Mouse (Mus musculus): ENCODE measurements around the gene Cyp2j5. TPM values are rescaled to one million over a fixed set of nuclear protein-coding genes. Genes with fewer than 3 reads are reported as not detected.
A peak's percentile ranks its signal among the peaks of the same experiment; 100 is the strongest.

Gene Cyp2j5
- total RNA-seq (2021): not detected
- polyA plus RNA-seq (2012; rRNA removed): 0.15 TPM in 1 of 2 replicates, not detected in the other
- long read RNA-seq: 0 reads

DNA sequence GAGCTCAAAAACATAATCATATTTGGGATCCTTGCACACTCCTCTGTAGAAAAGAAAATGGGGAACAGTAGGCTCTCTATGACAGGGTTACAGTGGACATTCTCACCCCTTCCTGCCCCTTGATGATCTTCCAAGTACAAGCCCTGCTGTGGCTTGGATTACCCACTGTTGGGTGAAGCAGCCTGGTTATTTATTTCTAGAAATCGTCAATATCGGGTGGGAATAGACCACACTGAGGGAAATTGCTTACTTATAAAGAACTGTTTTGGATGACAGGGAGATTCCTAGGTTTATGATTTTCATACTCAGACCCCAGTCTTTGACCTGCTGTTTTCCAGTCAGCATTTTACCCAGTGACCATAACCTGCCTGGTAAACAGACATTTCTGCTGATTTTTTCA is at the start of gene Cyp2j5:
Gene Cyp2j5, minus strand, starts transcription at position 164 of the 400 bp plus-strand sequence.
- TF ChIP-seq EP300 (IDR thresholded peaks at IDR 0.05; ENCODE audit: insufficient read depth, low read depth, low read length) (no peak), POLR2A (IDR thresholded peaks at IDR 0.05; ENCODE audit: insufficient read depth, low read depth, low read length) (no peak), CTCF (IDR thresholded peaks at IDR 0.05) (no peak)
- Histone ChIP-seq H3K36me3 (ENCODE audit: control insufficient read depth, insufficient read depth, low read length) (no peaks in the 10 kb centered on the region), H3K79me2 (replicated peaks; ENCODE audit: control insufficient read depth, insufficient read depth, low read length) (no peaks in the 10 kb centered on the region), H3K4me1 (ENCODE audit: control insufficient read depth, insufficient read depth, low read length) (no peaks in the 10 kb centered on the region), H3K27me3 (ENCODE audit: control insufficient read depth, insufficient read depth, low read length) (no peaks in the 10 kb centered on the region), H3K4me3 (no peak within 1 kb of the TSS), H3K27ac (no peak within 1 kb of the TSS), H3K9ac (ENCODE audit: low read depth, low read length) (no peak within 1 kb of the TSS)
- no peak for DNase-seq
- 84% methylated on average over 2 of the region's 2 CpGs for WGBS
- intact Hi-C loops (cut with DNase I): no loop called here

- 55% methylated on average over 2 of the region's 2 CpGs for WGBS
Measured at GRCm38 (mm10) chr4:96705281-96705951, 41.5 kb upstream of the Cyp2j5 start.

GRCm38 (mm10) chr4:96698218-96698561 is 34.2 kb upstream of the Cyp2j5 start:
- Histone ChIP-seq H3K27me3 (ENCODE audit: control insufficient read depth, insufficient read depth, low read length) (no peaks in the 10 kb centered on the region), H3K9ac (ENCODE audit: low read depth, low read length) (no peak overlapping the region), H3K4me3 (no peak overlapping the region), H3K27ac (no peak overlapping the region), H3K79me2 (replicated peaks; ENCODE audit: control insufficient read depth, insufficient read depth, low read length) (no peaks in the 10 kb centered on the region), H3K4me1 (ENCODE audit: control insufficient read depth, insufficient read depth, low read length) (no peaks in the 10 kb centered on the region), H3K36me3 (ENCODE audit: control insufficient read depth, insufficient read depth, low read length) (no peaks in the 10 kb centered on the region)
- intact Hi-C loops (cut with DNase I): no loop called here
- no peak for TF ChIP-seq POLR2A (IDR thresholded peaks at IDR 0.05; ENCODE audit: insufficient read depth, low read depth, low read length)
- no peak for TF ChIP-seq CTCF (IDR thresholded peaks at IDR 0.05)
- TF ChIP-seq EP300 (IDR thresholded peaks at IDR 0.05; ENCODE audit: insufficient read depth, low read depth, low read length): no peak
- WGBS: 66% methylated on average over 5 of the region's 5 CpGs
- no peak for DNase-seq

More at GRCm38 (mm10) chr4:96705281-96705951, 41.5 kb upstream of the Cyp2j5 start:
- no peaks in the 10 kb centered on the region; the same call in 1 of the 2 replicates for H3K4me1 ChIP-seq (ENCODE audit: control insufficient read depth, insufficient read depth, low read length)
- no peak overlapping the region for H3K9ac ChIP-seq (ENCODE audit: low read depth, low read length)
- no peak for TF ChIP-seq EP300 (IDR thresholded peaks at IDR 0.05; ENCODE audit: insufficient read depth, low read depth, low read length)
- no peak for TF ChIP-seq POLR2A (IDR thresholded peaks at IDR 0.05; ENCODE audit: insufficient read depth, low read depth, low read length)
- TF ChIP-seq CTCF (IDR thresholded peaks at IDR 0.05): peak; percentile 79
- intact Hi-C loops (cut with DNase I): loop anchor here (10.0 kb wide), 1 partner anchor 1039 kb away; no protein-coding TSS in a partner anchor
- no peaks in the 10 kb centered on the region for H3K79me2 ChIP-seq (replicated peaks; ENCODE audit: control insufficient read depth, insufficient read depth, low read length)
- no peaks in the 10 kb centered on the region for H3K36me3 ChIP-seq (ENCODE audit: control insufficient read depth, insufficient read depth, low read length)
- no peak overlapping the region for H3K4me3 ChIP-seq
- DNase-seq: peak; percentile 11 to 32
- no peaks in the 10 kb centered on the region for H3K27me3 ChIP-seq (ENCODE audit: control insufficient read depth, insufficient read depth, low read length)
- H3K27ac ChIP-seq: no peak overlapping the region

GRCm38 (mm10) chr4:96697511-96698217 is 33.7 kb upstream of the Cyp2j5 start:
- TF ChIP-seq POLR2A (IDR thresholded peaks at IDR 0.05; ENCODE audit: insufficient read depth, low read depth, low read length) (no peak), CTCF (IDR thresholded peaks at IDR 0.05) (no peak), EP300 (IDR thresholded peaks at IDR 0.05; ENCODE audit: insufficient read depth, low read depth, low read length) (no peak)
- H3K36me3 ChIP-seq (ENCODE audit: control insufficient read depth, insufficient read depth, low read length): no peaks in the 10 kb centered on the region
- WGBS: 83% methylated on average over 15 of the region's 15 CpGs
- no peak overlapping the region for H3K27ac ChIP-seq
- H3K4me1 ChIP-seq (ENCODE audit: control insufficient read depth, insufficient read depth, low read length): no peaks in the 10 kb centered on the region
- no peak for DNase-seq
- no peak overlapping the region for H3K9ac ChIP-seq (ENCODE audit: low read depth, low read length)
- no peaks in the 10 kb centered on the region for H3K79me2 ChIP-seq (replicated peaks; ENCODE audit: control insufficient read depth, insufficient read depth, low read length)
- no peak overlapping the region for H3K4me3 ChIP-seq
- intact Hi-C loops (cut with DNase I): no loop called here
- H3K27me3 ChIP-seq (ENCODE audit: control insufficient read depth, insufficient read depth, low read length): no peaks in the 10 kb centered on the region

DNA sequence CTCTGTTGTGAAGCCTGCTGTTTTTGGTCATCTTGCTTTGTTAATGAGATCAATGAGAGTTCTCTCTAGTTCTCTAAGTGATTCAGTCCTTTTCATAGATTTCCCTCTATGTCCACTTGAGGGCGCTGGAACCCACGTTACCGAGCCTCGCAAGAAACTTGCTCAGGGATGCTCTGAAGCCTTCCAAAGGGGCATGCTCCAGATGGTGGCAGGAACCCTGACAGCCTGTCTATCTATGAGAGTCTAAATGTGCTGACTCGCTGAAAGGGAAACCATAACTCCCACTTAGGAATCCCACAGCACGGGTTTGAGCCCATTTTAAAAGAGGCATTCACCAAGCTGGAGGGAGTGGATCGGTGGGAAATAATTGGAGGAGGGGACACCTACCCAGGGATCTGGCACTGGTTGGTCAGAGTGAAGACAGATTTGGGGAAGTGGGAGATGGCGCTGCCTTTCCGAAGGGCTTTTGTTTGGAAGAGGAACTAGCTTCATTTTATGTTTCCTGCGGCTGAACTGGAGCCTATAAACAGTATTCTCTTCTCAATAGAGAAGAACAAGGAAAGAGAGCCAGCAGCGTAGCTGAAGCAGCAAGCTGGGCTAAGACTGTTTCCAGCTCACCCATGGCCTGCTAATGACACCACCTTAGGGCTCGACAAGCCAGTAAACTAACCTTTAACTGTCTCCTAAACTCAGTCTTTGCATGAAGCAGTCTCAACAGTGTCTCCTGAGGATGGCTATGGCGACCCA is 32.8 kb upstream of the Cyp2j5 start:
- no peak overlapping the region for H3K4me3 ChIP-seq
- WGBS: 29% methylated on average over 13 of the region's 13 CpGs
- TF ChIP-seq EP300 (IDR thresholded peaks at IDR 0.05; ENCODE audit: insufficient read depth, low read depth, low read length) (no peak), POLR2A (IDR thresholded peaks at IDR 0.05; ENCODE audit: insufficient read depth, low read depth, low read length) (no peak), CTCF (IDR thresholded peaks at IDR 0.05) (peak; percentile 51)

More for the DNA sequence above, 32.8 kb upstream of the Cyp2j5 start:
- intact Hi-C loops (cut with DNase I): no loop called here
- no peaks in the 10 kb centered on the region for H3K4me1 ChIP-seq (ENCODE audit: control insufficient read depth, insufficient read depth, low read length)
- no peaks in the 10 kb centered on the region for H3K27me3 ChIP-seq (ENCODE audit: control insufficient read depth, insufficient read depth, low read length)
- no peak for DNase-seq
- no peak overlapping the region for H3K9ac ChIP-seq (ENCODE audit: low read depth, low read length)
- no peaks in the 10 kb centered on the region for H3K36me3 ChIP-seq (ENCODE audit: control insufficient read depth, insufficient read depth, low read length)
- H3K79me2 ChIP-seq (replicated peaks; ENCODE audit: control insufficient read depth, insufficient read depth, low read length): no peaks in the 10 kb centered on the region
- H3K27ac ChIP-seq: no peak overlapping the region

Measured in heart, adult 2 months (tissue).